ENCODE assay signal across 14 mouse cellular contexts in genomic region chr15:74152856-74153255, GRCm38 (mm10).
DNase-seq lines count a peak whose midpoint lies in the region; ATAC-seq and TF ChIP-seq lines count a peak whose summit lies in the region.
"Had no signal": no experiment of that assay in that cellular context is flagged by ENCODE, and none has a peak within 500 bp of the region (broad histone marks: within the 10 kb centered on the region; RNA-seq: fewer than 3 reads in every experiment).

No protein-coding gene starts in this region.

- TF ChIP-seq EP300 in heart, adult 2 months (IDR thresholded peaks at IDR 0.05; ENCODE audit: insufficient read depth, low read depth, low read length): no peak

- no peak overlapping the region for H3K27ac ChIP-seq in heart, adult 2 months
- H3K27ac ChIP-seq in heart, embryonic 10.5 days: no peak overlapping the region
- H3K27ac ChIP-seq in lung, embryonic 14.5 days (ENCODE audit: low read depth): no peak overlapping the region
- H3K27ac ChIP-seq in embryonic facial prominence, embryonic 10.5 days (replicated peaks): no peak overlapping the region
- H3K27ac ChIP-seq: heart, embryonic 15.5 days; limb, embryonic 13.5 days had no signal

- no peaks in the 10 kb centered on the region for H3K9me3 ChIP-seq in heart, embryonic 10.5 days
- H3K9me3 ChIP-seq in lung, embryonic 14.5 days (ENCODE audit: low read depth, low read length): no peaks in the 10 kb centered on the region
- no peaks in the 10 kb centered on the region for H3K9me3 ChIP-seq in embryonic facial prominence, embryonic 10.5 days
- H3K9me3 ChIP-seq: heart, embryonic 15.5 days; limb, embryonic 13.5 days had no signal

- no peak overlapping the region for H3K9ac ChIP-seq in heart, adult 2 months (ENCODE audit: low read depth, low read length)
- no peak overlapping the region for H3K9ac ChIP-seq in lung, embryonic 14.5 days
- H3K9ac ChIP-seq: heart, embryonic 15.5 days; limb, embryonic 13.5 days had no signal

- TF ChIP-seq CTCF in heart, adult 2 months (IDR thresholded peaks at IDR 0.05): no peak
- no peak for TF ChIP-seq CTCF in lung, embryonic 14.5 days (IDR thresholded peaks at IDR 0.05; ENCODE audit: low read depth)

- DNase-seq in heart, adult 2 months: peak; percentile 6 to 31
- DNase-seq in heart, embryonic 10.5 days (ENCODE audit: low spot score): no peak
- peak; percentile 65 for DNase-seq in lung, embryonic 14.5 days
- no peak for DNase-seq in lung, adult 18-20 months
- peak; percentile 50 for DNase-seq in embryonic facial prominence, embryonic 10.5 days (ENCODE audit: low spot score)
- no peak for DNase-seq in urinary bladder, adult 18-20 months (ENCODE audit: low spot score in 2 of 2)
- DNase-seq in frontal cortex, postnatal 14 days (ENCODE audit: low spot score in 2 of 2): no peak
- no peak for DNase-seq in frontal cortex, adult 2 months (ENCODE audit: extremely low spot score in 1 of 2, low spot score in 1 of 2)
- DNase-seq: layer of hippocampus, adult 9-11 months; lung, postnatal 10 days; midbrain, embryonic 14.5 days had no signal

- H3K36me3 ChIP-seq in heart, adult 2 months (ENCODE audit: control insufficient read depth, insufficient read depth, low read length): no peaks in the 10 kb centered on the region
- no peaks in the 10 kb centered on the region for H3K36me3 ChIP-seq in heart, embryonic 10.5 days
- no peaks in the 10 kb centered on the region for H3K36me3 ChIP-seq in lung, embryonic 14.5 days (ENCODE audit: insufficient read depth)
- H3K36me3 ChIP-seq in embryonic facial prominence, embryonic 10.5 days (replicated peaks): no peaks in the 10 kb centered on the region
- H3K36me3 ChIP-seq: heart, embryonic 15.5 days; limb, embryonic 13.5 days had no signal

- H3K27me3 ChIP-seq in heart, adult 2 months (ENCODE audit: control insufficient read depth, insufficient read depth, low read length): no peaks in the 10 kb centered on the region
- peaks cover 38% of the 10 kb centered on the region; the same call in 1 of the 2 replicates for H3K27me3 ChIP-seq in heart, embryonic 10.5 days (ENCODE audit: insufficient read depth, poor library complexity, severe bottlenecking)
- no peaks in the 10 kb centered on the region for H3K27me3 ChIP-seq in lung, embryonic 14.5 days (ENCODE audit: insufficient read depth, low read length)
- H3K27me3 ChIP-seq in embryonic facial prominence, embryonic 10.5 days (replicated peaks; ENCODE audit: low read depth, poor library complexity, severe bottlenecking): peaks cover 24% of the 10 kb centered on the region

- no peak for TF ChIP-seq POLR2A in heart, adult 2 months (IDR thresholded peaks at IDR 0.05; ENCODE audit: insufficient read depth, low read depth, low read length)

- no peak overlapping the region for H3K4me2 ChIP-seq in lung, embryonic 14.5 days
- H3K4me2 ChIP-seq: heart, embryonic 15.5 days; limb, embryonic 13.5 days had no signal

- no peaks in the 10 kb centered on the region for H3K79me2 ChIP-seq in heart, adult 2 months (replicated peaks; ENCODE audit: control insufficient read depth, insufficient read depth, low read length)

- ATAC-seq in lung, embryonic 14.5 days (ENCODE audit: insufficient read depth): no peak
- ATAC-seq: Patski had no signal

- no peak overlapping the region for H3K4me3 ChIP-seq in heart, adult 2 months
- no peak overlapping the region for H3K4me3 ChIP-seq in heart, embryonic 10.5 days
- no peak overlapping the region for H3K4me3 ChIP-seq in lung, embryonic 14.5 days (ENCODE audit: low read depth, low read length)
- no peak overlapping the region for H3K4me3 ChIP-seq in embryonic facial prominence, embryonic 10.5 days
- H3K4me3 ChIP-seq: heart, embryonic 15.5 days; limb, embryonic 13.5 days had no signal

- intact Hi-C loops in heart, adult 2 months (cut with DNase I): no loop called here

- H3K4me1 ChIP-seq in heart, adult 2 months (ENCODE audit: control insufficient read depth, insufficient read depth, low read length): no peaks in the 10 kb centered on the region
- 0 out of 2 replicates have a peak, but pooled peaks cover 4% of the 10 kb centered on the region for H3K4me1 ChIP-seq in heart, embryonic 10.5 days
- no peaks in the 10 kb centered on the region for H3K4me1 ChIP-seq in lung, embryonic 14.5 days (ENCODE audit: insufficient read depth)
- peaks cover 22% of the 10 kb centered on the region for H3K4me1 ChIP-seq in embryonic facial prominence, embryonic 10.5 days
- H3K4me1 ChIP-seq: heart, embryonic 15.5 days had no signal

- 50% methylated on average over 3 of the region's 3 CpGs for WGBS in heart, adult 2 months
- WGBS in heart, embryonic 10.5 days: 52% methylated on average over 3 of the region's 3 CpGs
- WGBS in lung, embryonic 14.5 days: 47% methylated on average over 3 of the region's 3 CpGs
- WGBS in embryonic facial prominence, embryonic 10.5 days: 57% methylated on average over 3 of the region's 3 CpGs

Comparison
In these comparisons a context has a peak if more than half of its experiments do, and no peak if none do; other contexts are left out.
1. DNase-seq: peak in heart, adult 2 months (2 of 2), lung, embryonic 14.5 days (single experiment) and embryonic facial prominence, embryonic 10.5 days (single experiment); none in heart, embryonic 10.5 days (single experiment), lung, adult 18-20 months (0 of 2), urinary bladder, adult 18-20 months (0 of 2), frontal cortex, postnatal 14 days (0 of 2) and frontal cortex, adult 2 months (0 of 2).